Mouse (Mus musculus) hindbrain, embryonic 13.5 days (tissue): ENCODE data around the gene Ppp1r13l. TPM values are rescaled to one million over a fixed set of nuclear protein-coding genes. Genes with fewer than 3 reads are reported as not detected.

Experiments used
- ATAC-seq: fragments of 200-750 bp; cut with Nextera tagmentation; 2 replicates; pipeline ENCODE4 v1.8.0; 2017; ENCODE audit warnings: moderate TSS enrichment; ENCODE audit not compliant: low FRiP score
- H3K27ac ChIP-seq: fragments of 300-500 bp; sonication (generic); 2 replicates; pipeline ENCODE4 v1.5.1; 2015; ENCODE audit warnings: inconsistent platforms, mild to moderate bottlenecking, moderate library complexity
- H3K27me3 ChIP-seq: fragments of 300-500 bp; sonication (generic); 2 replicates; pipeline ENCODE4 v1.6.1; 2015; ENCODE audit warnings: mild to moderate bottlenecking, inconsistent platforms
- H3K36me3 ChIP-seq: fragments of 300-500 bp; sonication (generic); 2 replicates; pipeline ENCODE4 v1.6.1; 2015; ENCODE audit warnings: mild to moderate bottlenecking, inconsistent platforms
- H3K4me1 ChIP-seq: fragments of 300-500 bp; sonication (generic); replicated peaks from 2 replicates; pipeline ENCODE4 v1.6.1; 2015; ENCODE audit warnings: inconsistent platforms
- H3K4me2 ChIP-seq: fragments of 300-500 bp; sonication (generic); 2 replicates; pipeline ENCODE4 v1.6.1; 2015; ENCODE audit warnings: inconsistent platforms, mild to moderate bottlenecking, moderate library complexity
- H3K4me3 ChIP-seq: fragments of 300-500 bp; sonication (generic); 2 replicates; pipeline ENCODE4 v1.5.1; 2015; ENCODE audit warnings: mild to moderate bottlenecking, inconsistent platforms
- H3K9ac ChIP-seq: fragments of 300-500 bp; sonication (generic); 2 replicates; pipeline ENCODE4 v1.6.1; 2015; ENCODE audit warnings: mild to moderate bottlenecking, inconsistent platforms
- H3K9me3 ChIP-seq: fragments of 300-500 bp; sonication (generic); 2 replicates; pipeline ENCODE4 v1.6.1; 2016; ENCODE audit warnings: inconsistent platforms
- WGBS: fragments of 180-500 bp; shearing (Covaris S2); methylation state at CpG from one replicate; pipeline ENCODE4 v1.1.7; 2015; 5-methylcytosine and 5-hydroxymethylcytosine counted together
- microRNA counts: library from miRNA; unstranded; fragments of <30 nt; microRNA quantifications from one replicate; lab custom pipeline; 2016
- microRNA-seq: library from miRNA; unstranded; fragments of <30 nt; microRNA quantifications from one replicate; pipeline ENCODE4, GENCODE M21; 2016
- polyA plus RNA-seq: library from polyadenylated mRNA; unstranded; fragments of >200 nt; fragmentation: Nextera tagmentation; extraction: Ambion mirVana; gene quantifications from 2 replicates; pipeline ENCODE4 v1.2.1, GENCODE M21; 2015

Gene Ppp1r13l
- polyA plus RNA-seq, 1 experiment from 2014 or later: 2.2 TPM

DNA sequence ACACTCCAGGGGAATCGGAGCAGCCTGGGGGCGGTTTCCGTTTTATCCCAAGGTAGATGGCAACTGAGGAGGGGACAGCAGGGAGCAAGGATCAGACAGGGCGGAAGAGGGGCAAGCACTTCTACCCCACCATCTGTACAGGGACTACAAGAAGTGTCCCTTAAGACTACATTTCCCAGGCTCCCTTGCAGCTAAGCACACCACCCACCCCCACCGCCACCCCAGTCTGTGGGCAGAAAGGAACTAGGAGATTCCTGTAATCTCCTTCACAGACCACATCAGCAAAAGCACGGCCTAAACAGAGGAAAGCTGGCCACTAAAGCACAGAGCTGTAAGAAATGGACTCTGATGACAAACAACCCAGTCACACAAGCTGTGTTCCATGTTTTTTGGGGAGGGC is 66.8 kb downstream of the Ppp1r13l start:
- no peak overlapping the region for H3K4me2 ChIP-seq
- no peak overlapping the region for H3K4me3 ChIP-seq
- no peaks in the 10 kb centered on the region for H3K9me3 ChIP-seq
- H3K27ac ChIP-seq: no peak overlapping the region
- H3K27me3 ChIP-seq: peaks cover 17% of the 10 kb centered on the region
- no peak overlapping the region for H3K9ac ChIP-seq
- H3K36me3 ChIP-seq: peaks cover 70% of the 10 kb centered on the region
- ATAC-seq: no peak
- peaks cover 4% of the 10 kb centered on the region; the same call in 1 of the 2 replicates for H3K4me1 ChIP-seq
- 71% methylated on average over 6 of the region's 6 CpGs for WGBS

DNA sequence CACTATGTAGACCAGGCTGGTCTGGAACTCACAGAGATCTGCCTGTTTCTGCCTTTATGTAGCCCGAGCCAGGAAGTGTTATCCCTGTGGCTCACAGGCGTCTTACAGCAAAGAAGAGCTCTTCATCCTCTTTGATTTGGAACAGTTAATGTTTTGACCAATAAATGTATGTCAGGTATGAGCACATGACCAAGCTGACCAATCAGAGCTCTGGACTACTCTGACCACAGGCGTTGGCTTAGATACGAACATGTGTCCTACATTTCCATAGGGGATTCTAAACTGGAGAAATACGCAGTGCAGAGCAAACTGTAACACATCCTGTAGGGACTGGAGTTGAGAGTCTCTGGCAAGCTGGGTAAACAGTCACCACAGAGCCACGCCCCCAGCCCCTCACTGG is 67.3 kb downstream of the Ppp1r13l start:
- H3K27me3 ChIP-seq: peaks cover 12% of the 10 kb centered on the region
- no peak overlapping the region for H3K4me2 ChIP-seq
- H3K36me3 ChIP-seq: peaks cover 75% of the 10 kb centered on the region
- WGBS: 90% methylated on average over 6 of the region's 6 CpGs
- H3K9me3 ChIP-seq: no peaks in the 10 kb centered on the region
- no peak overlapping the region for H3K9ac ChIP-seq
- H3K27ac ChIP-seq: no peak overlapping the region
- H3K4me3 ChIP-seq: no peak overlapping the region
- ATAC-seq: no peak
- peaks cover 4% of the 10 kb centered on the region; the same call in 1 of the 2 replicates for H3K4me1 ChIP-seq

MicroRNAs encoded within 50 kb of the gene (microRNA counts, 519-probe panel; counts per million panel counts)
- 51.3 counts per million for microRNA mmu-miR-343 (lab: Ali Mortazavi, UCI)

Small RNA genes lying within 50 kb of the gene (microRNA-seq; reads per million reads assigned to microRNA genes)
- not detected for gene Mir343

Other genes with a start within 250 kb of the Ppp1r13l start
- 2.2 and 3.6 TPM in 2 replicates for gene Gm4969, start 241.4 kb upstream of the Ppp1r13l start, polyA plus RNA-seq
- 18.9 and 20.2 TPM in 2 replicates for gene Fbxo46, start 239.9 kb upstream of the Ppp1r13l start, polyA plus RNA-seq
- 23.1 and 23.8 TPM in 2 replicates for gene Qpctl, start 210.5 kb upstream of the Ppp1r13l start, polyA plus RNA-seq
- gene Snrpd2, start 210.0 kb upstream of the Ppp1r13l start, polyA plus RNA-seq: 123 and 128 TPM in 2 replicates
- 1.6 and 2.3 TPM in 2 replicates for gene Gipr, start 193.6 kb upstream of the Ppp1r13l start, polyA plus RNA-seq
- gene Eml2, start 183.3 kb upstream of the Ppp1r13l start, polyA plus RNA-seq: 6.6 and 8.2 TPM in 2 replicates
- 1.8 and 2.3 TPM in 2 replicates for gene Gpr4, start 147.2 kb upstream of the Ppp1r13l start, polyA plus RNA-seq
- gene Opa3, start 131.4 kb upstream of the Ppp1r13l start, polyA plus RNA-seq: 36.9 and 37.1 TPM in 2 replicates
- 38.5 and 39.7 TPM in 2 replicates for gene Vasp, start 87.9 kb upstream of the Ppp1r13l start, polyA plus RNA-seq
- gene Ppm1n, start 79.7 kb upstream of the Ppp1r13l start, polyA plus RNA-seq: 0.49 and 0.69 TPM in 2 replicates
- gene Rtn2, start 77.1 kb upstream of the Ppp1r13l start, polyA plus RNA-seq: 101 and 104 TPM in 2 replicates
- gene Fosb, start 49.7 kb upstream of the Ppp1r13l start, polyA plus RNA-seq: 0.06 and 0.08 TPM in 2 replicates
- gene Ercc1, start 15.0 kb upstream of the Ppp1r13l start, polyA plus RNA-seq: 84.9 and 96.6 TPM in 2 replicates
- gene Cd3eap, start 266 bp upstream of the Ppp1r13l start, polyA plus RNA-seq: 20.9 and 22.1 TPM in 2 replicates
- 20.9 and 28.4 TPM in 2 replicates for gene Ercc2, start 22.3 kb downstream of the Ppp1r13l start, polyA plus RNA-seq
- gene Klc3, start 44.4 kb downstream of the Ppp1r13l start, polyA plus RNA-seq: 2.1 and 2.4 TPM in 2 replicates
- gene Ckm, start 45.0 kb downstream of the Ppp1r13l start, polyA plus RNA-seq: 0.81 and 0.87 TPM in 2 replicates
- gene Mark4, start 99.1 kb downstream of the Ppp1r13l start, polyA plus RNA-seq: 16.1 TPM in 2 replicates
- gene Exoc3l2, start 103.6 kb downstream of the Ppp1r13l start, polyA plus RNA-seq: 0.38 and 0.43 TPM in 2 replicates
- gene Bloc1s3, start 148.6 kb downstream of the Ppp1r13l start, polyA plus RNA-seq: 3.2 and 3.5 TPM in 2 replicates
- 43.9 and 44.9 TPM in 2 replicates for gene Trappc6a, start 148.6 kb downstream of the Ppp1r13l start, polyA plus RNA-seq
- 0.32 and 0.50 TPM in 2 replicates for gene Nkpd1, start 158.1 kb downstream of the Ppp1r13l start, polyA plus RNA-seq
- gene Ppp1r37, start 203.3 kb downstream of the Ppp1r13l start, polyA plus RNA-seq: 32.1 and 32.7 TPM in 2 replicates
- 0.17 and 0.22 TPM in 2 replicates for gene Zfp296, start 217.5 kb downstream of the Ppp1r13l start, polyA plus RNA-seq
- gene Gemin7, start 217.8 kb downstream of the Ppp1r13l start, polyA plus RNA-seq: 139 and 144 TPM in 2 replicates
- gene Clasrp, start 244.7 kb downstream of the Ppp1r13l start, polyA plus RNA-seq: 54.2 and 60.5 TPM in 2 replicates